Mouse (Mus musculus) monocyte, adult 5-6 weeks (primary cell): ENCODE data around the gene Dpyd. TPM values are rescaled to one million over a fixed set of nuclear protein-coding genes. Genes with fewer than 3 reads are reported as not detected.

Source experiments
- ATAC-seq: fragments of 153-309, 156-312 bp; replicated peaks from 2 replicates; pipeline ENCODE4 v1.8.0; 2017; ENCODE audit warnings: mild to moderate bottlenecking; ENCODE audit not compliant: low TSS enrichment, insufficient number of reproducible peaks, severe bottlenecking, poor library complexity, low FRiP score
- total RNA-seq: library from RNA; stranded (forward); fragments of 200-1000, 200-491, 200-594 nt; gene quantifications from 3 replicates; pipeline ENCODE4 v1.2.3, GENCODE M21; 2017

Gene Dpyd
- total RNA-seq, 1 experiment from 2014 or later: not detected

DNA sequence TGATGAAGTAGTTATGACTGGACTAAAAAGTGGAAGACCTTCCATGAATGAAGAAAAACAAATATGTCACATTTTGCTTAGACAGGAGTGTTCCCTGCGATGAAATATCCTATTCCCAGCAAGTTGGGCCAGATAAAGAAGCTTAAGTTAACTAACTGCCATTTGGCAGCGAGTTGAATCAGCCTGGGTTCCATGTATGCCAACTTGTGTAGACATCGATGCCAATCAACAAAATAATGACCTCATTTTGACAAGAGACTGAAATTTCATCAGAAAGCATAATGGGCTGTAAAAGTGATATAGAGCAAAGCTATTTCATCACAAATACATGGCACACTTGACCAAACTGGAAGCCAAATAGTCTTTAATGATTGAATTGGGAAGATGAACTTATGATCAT, 681.3 kb downstream of the Dpyd start:
- no peak for ATAC-seq

DNA sequence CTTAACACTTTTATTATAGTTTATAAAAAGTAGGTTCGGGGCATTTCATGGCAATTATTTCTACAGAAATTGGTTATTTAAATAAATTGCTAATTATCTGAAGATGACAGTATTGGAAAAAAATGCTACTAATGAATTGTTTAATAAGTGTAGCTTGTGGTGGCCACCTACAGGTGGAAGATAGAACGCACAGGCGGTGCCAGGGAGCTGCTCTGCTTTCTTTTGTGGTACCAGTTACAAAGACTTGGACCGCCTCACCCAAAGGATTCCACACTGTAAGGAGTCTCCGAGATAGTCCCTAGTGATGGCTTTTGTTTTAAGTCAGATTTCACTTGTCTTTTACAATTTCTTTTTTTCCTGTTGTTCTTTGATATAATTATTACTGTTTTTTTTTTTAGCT, 694.6 kb downstream of the Dpyd start:
- ATAC-seq: no peak

GRCm38 (mm10) chr3:119275241-119275640, 713.3 kb downstream of the Dpyd start:
- ATAC-seq: no peak

- no peak for ATAC-seq
Measured at GRCm38 (mm10) chr3:119280671-119281070, 718.7 kb downstream of the Dpyd start.

GRCm38 (mm10) chr3:119314693-119315092, 752.8 kb downstream of the Dpyd start:
- ATAC-seq: no peak

DNA sequence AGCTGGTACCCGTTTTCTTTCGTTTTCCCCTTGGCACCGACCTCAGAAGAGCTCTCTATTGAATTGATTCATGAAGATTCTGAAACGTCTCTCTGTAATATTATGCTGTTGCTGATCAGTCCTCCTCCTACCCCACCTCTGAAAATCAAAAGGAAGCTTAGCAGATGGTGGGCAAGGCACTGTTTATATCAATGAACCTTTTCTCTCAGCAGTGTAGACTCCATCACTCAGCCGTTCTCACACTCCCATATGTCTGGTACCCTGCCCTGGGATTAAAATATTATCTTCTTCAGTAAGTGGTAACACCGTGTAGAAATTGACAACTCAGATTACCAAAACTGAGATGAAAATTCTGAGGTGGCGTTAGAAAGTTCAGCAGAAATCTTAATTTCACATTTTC, 767.1 kb downstream of the Dpyd start:
- no peak for ATAC-seq

DNA sequence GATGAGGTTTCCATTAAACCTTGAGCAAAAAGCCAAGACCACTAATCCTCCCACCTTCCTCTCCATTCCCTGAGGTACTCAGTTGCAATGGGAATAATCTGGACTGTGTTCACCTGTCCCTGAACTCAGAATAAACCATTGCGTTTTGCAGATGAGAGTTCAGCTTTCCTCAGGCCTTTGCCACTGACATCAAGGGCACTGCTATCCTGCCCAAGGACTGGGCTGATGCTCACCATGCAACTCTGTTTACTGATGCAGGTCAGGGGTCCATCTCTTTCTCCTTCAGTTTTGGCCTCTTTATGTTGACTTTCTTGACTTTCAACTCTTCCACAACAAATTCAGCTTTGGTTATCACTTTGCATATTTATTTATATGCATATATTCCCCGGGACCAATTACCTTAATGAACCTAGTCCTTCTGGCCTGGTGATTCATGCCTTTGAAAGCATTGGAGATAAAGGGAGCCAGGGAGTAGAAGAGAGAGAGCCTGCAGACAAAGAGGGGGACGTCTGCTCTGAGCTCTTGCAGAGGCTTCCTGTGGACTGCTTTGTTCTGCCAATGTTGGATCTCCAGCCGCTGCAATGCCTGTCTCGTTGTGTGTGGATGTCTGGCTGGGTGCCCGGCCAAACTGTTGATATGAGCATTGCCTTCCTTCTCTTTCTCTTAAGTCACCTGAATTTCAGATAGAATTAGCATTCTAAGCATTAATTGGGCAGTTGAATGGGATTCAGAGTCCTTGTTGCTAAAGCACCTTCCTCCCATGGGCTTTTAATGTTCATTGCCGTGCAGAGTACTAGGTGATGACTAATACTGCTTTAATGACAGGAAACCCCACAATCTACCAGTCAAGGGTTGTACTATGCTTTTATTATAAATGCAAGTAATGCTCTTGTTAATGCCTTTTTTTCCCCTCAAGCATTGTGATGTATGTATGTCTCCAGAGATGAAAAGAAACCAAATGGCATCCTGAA, 771.7 kb downstream of the Dpyd start:
- ATAC-seq: no peak

GRCm38 (mm10) chr3:119361555-119362385, 799.8 kb downstream of the Dpyd start:
- ATAC-seq: no peak

DNA sequence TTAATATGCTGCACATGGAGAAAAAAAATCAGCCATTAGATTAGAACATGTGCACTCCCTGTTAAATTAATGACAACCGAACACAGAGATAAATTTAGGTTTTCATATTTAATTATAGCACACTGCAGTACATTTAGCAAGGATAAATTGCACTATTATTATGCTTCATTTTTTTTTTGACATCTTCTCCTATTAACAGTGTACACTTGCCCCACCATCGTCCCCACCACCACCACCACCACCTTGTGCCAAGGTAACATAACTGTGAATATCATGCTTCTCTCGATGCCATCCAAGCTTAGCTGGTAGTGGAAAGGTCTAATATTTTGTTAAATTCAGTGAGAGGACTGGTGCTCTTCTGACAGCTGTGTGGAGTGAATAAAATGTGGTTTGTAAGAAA, 800.5 kb downstream of the Dpyd start:
- ATAC-seq: no peak

- no peak for ATAC-seq
Measured at GRCm38 (mm10) chr3:119368931-119369330, 807.0 kb downstream of the Dpyd start.

- ATAC-seq: no peak
Measured at GRCm38 (mm10) chr3:119381119-119381518, 819.2 kb downstream of the Dpyd start.

GRCm38 (mm10) chr3:119382395-119382794, 820.5 kb downstream of the Dpyd start:
- ATAC-seq: no peak

GRCm38 (mm10) chr3:119387332-119388105, 825.6 kb downstream of the Dpyd start:
- no peak for ATAC-seq

DNA sequence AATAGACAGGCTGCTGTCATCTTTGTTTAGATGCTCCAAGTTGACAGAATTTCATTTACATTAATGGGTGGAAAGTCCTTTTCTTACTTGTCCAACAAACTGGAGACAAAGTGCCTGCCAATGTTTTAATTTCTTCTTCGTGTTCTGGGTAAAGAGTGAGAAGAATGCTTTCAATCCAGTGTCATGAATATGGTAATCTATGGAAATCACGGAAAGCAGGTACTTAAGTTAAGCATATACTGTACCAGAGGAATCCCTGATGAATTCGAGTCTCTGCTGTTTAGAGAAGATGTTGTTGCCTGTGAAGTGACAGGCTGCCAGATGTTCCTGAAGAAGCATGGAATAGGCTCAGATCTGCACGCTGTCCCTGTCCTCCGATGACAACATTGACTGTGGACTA, 835.3 kb downstream of the Dpyd start:
- no peak for ATAC-seq

DNA sequence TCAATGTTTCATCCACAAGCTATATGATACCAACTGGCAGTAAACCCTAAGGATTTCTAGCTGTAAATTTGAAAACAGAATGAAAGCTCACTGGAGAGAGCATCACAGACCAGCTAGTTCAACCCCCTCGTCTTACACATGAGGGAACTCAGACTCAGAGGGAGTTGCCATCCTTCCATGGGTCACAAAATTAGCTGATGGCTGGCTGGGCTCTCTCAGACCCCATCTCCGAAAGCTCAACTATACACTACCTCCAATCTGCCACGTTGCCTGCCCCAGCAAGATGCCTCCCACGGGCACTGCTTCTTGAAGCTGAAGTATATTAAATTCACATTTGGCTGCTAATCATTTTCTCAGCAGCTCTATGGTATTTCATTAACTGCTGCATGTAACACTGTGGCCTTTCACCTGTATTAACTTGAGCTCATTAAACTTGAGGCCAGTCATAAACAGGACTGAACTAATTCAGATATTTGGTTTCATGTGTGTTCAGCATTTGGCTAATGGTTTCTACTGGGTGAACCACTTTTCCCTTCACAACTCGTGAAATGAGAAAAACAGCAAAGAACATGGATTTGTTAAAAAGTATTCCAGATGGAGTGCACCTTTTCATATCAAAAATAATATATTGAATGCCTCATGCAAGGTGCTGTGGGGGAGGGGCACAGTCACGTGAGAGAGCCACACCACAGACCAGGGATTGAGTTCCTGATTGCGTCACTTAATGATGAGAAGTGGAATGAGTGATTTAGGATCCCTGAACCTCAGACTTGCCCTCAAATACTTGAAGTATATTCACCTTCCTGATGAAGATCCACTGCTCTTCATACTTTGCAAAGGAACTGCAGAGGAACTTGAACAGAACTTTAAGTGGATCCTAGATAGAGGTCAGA, 841.2 kb downstream of the Dpyd start:
- no peak for ATAC-seq

DNA sequence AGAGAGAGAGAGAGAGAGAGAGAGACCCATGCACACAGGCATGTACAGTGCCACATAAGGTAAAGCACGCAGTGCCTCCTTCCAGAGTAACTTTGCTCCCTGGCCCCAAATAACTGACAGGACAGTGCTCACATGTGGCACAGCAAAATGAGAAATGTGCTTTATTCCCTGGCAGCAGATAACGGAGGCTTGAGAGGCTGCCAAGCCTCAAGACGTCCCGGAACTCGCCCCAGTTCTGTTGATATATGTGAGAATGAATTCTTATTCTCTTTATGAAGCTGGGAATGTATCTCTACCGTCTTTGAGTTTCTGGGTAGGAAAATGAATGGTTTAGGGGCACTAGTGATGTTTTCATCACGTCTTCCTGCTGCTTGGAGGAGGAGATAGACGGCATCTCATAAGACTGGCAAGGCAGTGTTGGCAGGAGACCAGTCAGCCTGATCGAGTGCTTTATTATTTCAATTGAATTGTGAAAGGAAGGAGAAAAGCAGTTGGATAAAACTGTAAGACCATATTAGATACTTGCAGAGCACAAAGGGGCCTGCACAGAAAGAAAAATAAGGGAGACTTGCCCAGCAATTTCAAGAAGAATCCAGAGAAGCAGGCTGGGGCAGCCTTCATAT, 857.3 kb downstream of the Dpyd start:
- ATAC-seq: no peak

DNA sequence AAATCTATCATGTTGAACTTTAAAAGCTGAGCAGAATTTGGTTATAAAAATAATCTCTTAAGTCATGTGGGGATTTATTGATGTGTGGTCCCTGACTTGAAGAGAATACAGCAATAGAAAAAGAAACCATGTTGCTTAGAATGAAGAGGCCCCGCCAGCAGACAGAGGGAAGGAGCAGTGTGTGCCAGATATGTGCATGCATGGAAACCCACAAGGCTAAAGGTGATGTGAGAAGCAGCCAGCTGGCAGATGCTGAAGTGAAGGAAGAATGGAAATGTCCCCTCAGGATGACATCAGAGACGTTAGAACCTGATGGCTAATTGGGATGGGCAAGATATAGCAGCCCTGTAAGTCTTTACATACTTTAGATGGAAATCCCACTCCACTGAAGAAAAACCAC, 857.8 kb downstream of the Dpyd start:
- no peak for ATAC-seq

- no peak for ATAC-seq
Measured at GRCm38 (mm10) chr3:119431339-119431738, 869.4 kb downstream of the Dpyd start.
